Mouse (Mus musculus): ENCODE results near the gene Pou2f2. TPM values are rescaled to one million over a fixed set of nuclear protein-coding genes. Genes with fewer than 3 reads are reported as not detected.

Gene Pou2f2
- polyA plus RNA-seq, 1 experiment from 2014 or later = 4.2 TPM

GRCm38 (mm10) chr7:25041921-25042320 is 137.6 kb downstream of the Pou2f2 start:
- 90% methylated on average over 12 of the region's 12 CpGs for WGBS
- Histone ChIP-seq H3K9ac (replicated peaks; ENCODE audit: low read length) (no peak overlapping the region), H3K27me3 (ENCODE audit: control insufficient read depth, insufficient read depth, low read length) (no peaks in the 10 kb centered on the region), H3K4me2 (ENCODE audit: low read depth, low read length) (no peak overlapping the region), H3K4me1 (ENCODE audit: control insufficient read depth, insufficient read depth, low read length) (no peaks in the 10 kb centered on the region), H3K9me3 (replicated peaks; ENCODE audit: control insufficient read depth, low read length) (no peaks in the 10 kb centered on the region), H3K36me3 (replicated peaks; ENCODE audit: control insufficient read depth, insufficient read depth, low read depth, low read length) (peaks cover 3% of the 10 kb centered on the region), H3K27ac (replicated peaks; ENCODE audit: low read depth, low read length) (no peak overlapping the region), H3K4me3 (ENCODE audit: low read depth, low read length) (no peak overlapping the region)
- no peak for DNase-seq (ENCODE audit: low spot score)
- no peak for ATAC-seq (replicated peaks; ENCODE audit: insufficient number of reproducible peaks, low FRiP score, low TSS enrichment, low read depth)

Small RNAs within 50 kb of the gene (microRNA-seq; reads per million reads assigned to microRNA genes)
- not detected for gene Mir6537 (ENCODE audit: borderline number of aligned reads)
- not detected for gene Mir7048 (ENCODE audit: borderline number of aligned reads)

Other genes starting within 250 kb of the Pou2f2 start
- gene Gm4881, start 235.2 kb downstream of the Pou2f2 start, polyA plus RNA-seq (2014; fragmentation: Nextera tagmentation; extraction: Ambion mirVana) = 0.36 and 0.79 TPM in 2 replicates
- 75.9 and 92.5 TPM in 2 replicates for gene Rabac1, start 207.0 kb downstream of the Pou2f2 start, polyA plus RNA-seq (2014; fragmentation: Nextera tagmentation; extraction: Ambion mirVana)
- gene Atp1a3, start 173.8 kb downstream of the Pou2f2 start, polyA plus RNA-seq (2014; fragmentation: Nextera tagmentation; extraction: Ambion mirVana) = 6.8 and 8.5 TPM in 2 replicates
- gene Grik5, start 107.4 kb downstream of the Pou2f2 start, polyA plus RNA-seq (2014; fragmentation: Nextera tagmentation; extraction: Ambion mirVana) = 5.7 and 7.5 TPM in 2 replicates
- gene Zfp574, start 107.2 kb downstream of the Pou2f2 start, polyA plus RNA-seq (2014; fragmentation: Nextera tagmentation; extraction: Ambion mirVana) = 17.2 and 22.0 TPM in 2 replicates
- 7.7 and 7.9 TPM in 2 replicates for gene Dedd2, start 40.9 kb upstream of the Pou2f2 start, polyA plus RNA-seq (2014; fragmentation: Nextera tagmentation; extraction: Ambion mirVana)
- gene Zfp526, start 41.7 kb upstream of the Pou2f2 start, polyA plus RNA-seq (2014; fragmentation: Nextera tagmentation; extraction: Ambion mirVana) = 2.5 and 3.5 TPM in 2 replicates
- gene Gsk3a, start 58.1 kb upstream of the Pou2f2 start, polyA plus RNA-seq (2014; fragmentation: Nextera tagmentation; extraction: Ambion mirVana) = 12.6 and 15.7 TPM in 2 replicates
- gene Erf, start 71.0 kb upstream of the Pou2f2 start, polyA plus RNA-seq (2014; fragmentation: Nextera tagmentation; extraction: Ambion mirVana) = 19.4 and 22.6 TPM in 2 replicates
- 26.6 and 27.0 TPM in 2 replicates for gene Cic, start 88.0 kb upstream of the Pou2f2 start, polyA plus RNA-seq (2014; fragmentation: Nextera tagmentation; extraction: Ambion mirVana)
- gene Pafah1b3, start 118.3 kb upstream of the Pou2f2 start, polyA plus RNA-seq (2014; fragmentation: Nextera tagmentation; extraction: Ambion mirVana) = 287 and 312 TPM in 2 replicates
- 1.6 TPM in 2 replicates for gene Prr19, start 121.7 kb upstream of the Pou2f2 start, polyA plus RNA-seq (2014; fragmentation: Nextera tagmentation; extraction: Ambion mirVana)
- gene Tmem145, start 126.4 kb upstream of the Pou2f2 start, polyA plus RNA-seq (2014; fragmentation: Nextera tagmentation; extraction: Ambion mirVana) = 0.91 and 1.3 TPM in 2 replicates
- 8.7 and 10.8 TPM in 2 replicates for gene Megf8, start 137.4 kb upstream of the Pou2f2 start, polyA plus RNA-seq (2014; fragmentation: Nextera tagmentation; extraction: Ambion mirVana)
- gene Cnfn, start 190.0 kb upstream of the Pou2f2 start, polyA plus RNA-seq (2014; fragmentation: Nextera tagmentation; extraction: Ambion mirVana) = 0.60 TPM in 1 of 2 replicates, not detected in the other
- 2.9 and 3.6 TPM in 2 replicates for gene Lipe, start 219.0 kb upstream of the Pou2f2 start, polyA plus RNA-seq (2014; fragmentation: Nextera tagmentation; extraction: Ambion mirVana)
- gene Cxcl17, start 233.2 kb upstream of the Pou2f2 start, polyA plus RNA-seq (2014; fragmentation: Nextera tagmentation; extraction: Ambion mirVana) = not detected in 2 replicates